Mouse (Mus musculus) limb, embryonic 10.5 days (tissue): ENCODE measurements around the gene Naip1. TPM values are rescaled to one million over a fixed set of nuclear protein-coding genes. Genes with fewer than 3 reads are reported as not detected.

Experiments
- polyA plus RNA-seq: library from polyadenylated mRNA; unstranded; fragments of >200 nt; fragmentation: Nextera tagmentation; extraction: Ambion mirVana; gene quantifications from 2 replicates; pipeline ENCODE4 v1.2.1, GENCODE M21; 2016

Gene Naip1
- polyA plus RNA-seq, 1 experiment from 2014 or later: not detected

Other genes starting within 250 kb of the Naip1 start
- 0.03 and 0.06 TPM in 2 replicates for gene Naip5, start 206.5 kb downstream of the Naip1 start, polyA plus RNA-seq
- gene Naip6, start 135.2 kb downstream of the Naip1 start, polyA plus RNA-seq: 0.04 and 0.08 TPM in 2 replicates
- gene Gtf2h2, start 39.7 kb upstream of the Naip1 start, polyA plus RNA-seq: 91.7 and 99.3 TPM in 2 replicates
- 1.3 and 1.8 TPM in 2 replicates for gene Ocln, start 99.8 kb upstream of the Naip1 start, polyA plus RNA-seq
- gene Marveld2, start 164.1 kb upstream of the Naip1 start, polyA plus RNA-seq: 3.0 and 3.5 TPM in 2 replicates
- 361 and 370 TPM in 2 replicates for gene Ak6, start 198.1 kb upstream of the Naip1 start, polyA plus RNA-seq
- 23.8 and 25.8 TPM in 2 replicates for gene Rad17, start 198.2 kb upstream of the Naip1 start, polyA plus RNA-seq
- 21.4 and 23.0 TPM in 2 replicates for gene Taf9, start 198.7 kb upstream of the Naip1 start, polyA plus RNA-seq
- gene Ccdc125, start 216.8 kb upstream of the Naip1 start, polyA plus RNA-seq: 3.7 and 4.1 TPM in 2 replicates